Mouse (Mus musculus): ENCODE measurements around the gene Ush1g.

GRCm38 (mm10) chr11:115326730-115327129 is 4.9 kb upstream of the Ush1g start:
- TF ChIP-seq CTCF (IDR thresholded peaks at IDR 0.05; ENCODE audit: low read depth, low read length) = no peak
- no peak for TF ChIP-seq TAL1 (conservative IDR thresholded peaks at IDR 0.05; ENCODE audit: low read depth, low read length)
- no peak for TF ChIP-seq GATA1 (IDR thresholded peaks at IDR 0.05; ENCODE audit: borderline replicate concordance, low read length)
- no peak for TF ChIP-seq GATA2 (IDR thresholded peaks at IDR 0.05; ENCODE audit: borderline replicate concordance, low read depth, low read length)
